Mouse (Mus musculus) bone marrow macrophage, adult 2 months (primary cell): ENCODE measurements around the gene Ppm1m. TPM values are rescaled to one million over a fixed set of nuclear protein-coding genes. Genes with fewer than 3 reads are reported as not detected.
"Not testable (repeated sequence)": the region's sequence is repeated elsewhere in the genome, so short reads cannot be mapped to it uniquely, and the experiment has no call there.

ENCODE experiments used
- H3K27ac ChIP-seq: 2 replicates; pipeline ENCODE4 v1.5.1; 2012; ENCODE audit warnings: low read depth, low read length; ENCODE audit not compliant: insufficient read depth
- H3K4me1 ChIP-seq: 2 replicates; pipeline ENCODE4 v1.6.1; 2012; ENCODE audit warnings: low read length; ENCODE audit not compliant: control insufficient read depth, insufficient read depth
- H3K4me3 ChIP-seq: 2 replicates; pipeline ENCODE4 v1.5.1; 2012; ENCODE audit warnings: mild to moderate bottlenecking, low read length, moderate library complexity; ENCODE audit not compliant: insufficient read depth
- CTCF ChIP-seq: IDR thresholded peaks from 2 replicates; pipeline ENCODE4 v1.5.1; 2012; ENCODE audit warnings: low read depth, mild to moderate bottlenecking, low read length, moderate library complexity
- POLR2A ChIP-seq: IDR thresholded peaks from 2 replicates; pipeline ENCODE4 v1.6.1; 2012; ENCODE audit warnings: mild to moderate bottlenecking, low read depth, low read length, borderline replicate concordance
- polyA plus RNA-seq: library from polyadenylated mRNA; stranded (reverse); fragments of >200 nt; gene quantifications from 2 replicates; pipeline ENCODE4 v1.2.4, GENCODE M21; 2012; ENCODE audit not compliant: missing spikeins, insufficient read depth, insufficient read length

Gene Ppm1m
- polyA plus RNA-seq, 1 experiment = 41.5 TPM

- H3K27ac ChIP-seq = no peak overlapping the region
- H3K4me1 ChIP-seq = peaks cover 21% of the 10 kb centered on the region
- TF ChIP-seq POLR2A = no peak
- TF ChIP-seq CTCF = no peak
- peak overlapping the region; percentile 99 for H3K4me3 ChIP-seq
These were observed 27.0 kb downstream of the Ppm1m start for GRCm38 (mm10) chr9:106172527-106172926.

- Histone ChIP-seq H3K27ac (peak overlapping the region; percentile 88), H3K4me3 (peak overlapping the region; percentile 99), H3K4me1 (peaks cover 21% of the 10 kb centered on the region)
- no peak; the same call in 1 of the 2 replicates for TF ChIP-seq CTCF
- no peak for TF ChIP-seq POLR2A
These were observed 28.0 kb downstream of the Ppm1m start for GRCm38 (mm10) chr9:106171346-106172158.

GRCm38 (mm10) chr9:106170556-106171345, 28.8 kb downstream of the Ppm1m start, which contains the start of gene Wdr82:
TSS of gene Wdr82 (plus strand) at chr9:106170928.
- Histone ChIP-seq H3K4me3 (peak within 1 kb of the TSS; percentile 99), H3K4me1 (peaks cover 17% of the 10 kb centered on the region), H3K27ac (peak within 1 kb of the TSS; percentile 88)
- no peak for TF ChIP-seq POLR2A
- TF ChIP-seq CTCF = no peak

GRCm38 (mm10) chr9:106169917-106170316, 29.6 kb downstream of the Ppm1m start:
- H3K27ac ChIP-seq = no peak overlapping the region
- TF ChIP-seq POLR2A = no peak
- H3K4me1 ChIP-seq = peaks cover 16% of the 10 kb centered on the region
- H3K4me3 ChIP-seq = no peak overlapping the region

GRCm38 (mm10) chr9:106169006-106169405, 30.5 kb downstream of the Ppm1m start:
- H3K4me1 ChIP-seq = peaks cover 13% of the 10 kb centered on the region
- not testable (repeated sequence) for H3K4me3 ChIP-seq, H3K27ac ChIP-seq

GRCm38 (mm10) chr9:106167703-106168102, 31.8 kb downstream of the Ppm1m start:
- TF ChIP-seq POLR2A = no peak
- no peak for TF ChIP-seq CTCF
- H3K27ac ChIP-seq = no peak overlapping the region

GRCm38 (mm10) chr9:106167241-106167640, 32.3 kb downstream of the Ppm1m start:
- Histone ChIP-seq H3K4me1 (peaks cover 3% of the 10 kb centered on the region; the same call in 1 of the 2 replicates), H3K27ac (no peak overlapping the region), H3K4me3 (no peak overlapping the region)
- no peak for TF ChIP-seq CTCF
- no peak for TF ChIP-seq POLR2A

More at GRCm38 (mm10) chr9:106167703-106168102, 31.8 kb downstream of the Ppm1m start:
- Histone ChIP-seq H3K4me1 (peaks cover 3% of the 10 kb centered on the region; the same call in 1 of the 2 replicates), H3K4me3 (no peak overlapping the region)

- Histone ChIP-seq H3K4me3 (no peak overlapping the region), H3K4me1 (peaks cover 3% of the 10 kb centered on the region; the same call in 1 of the 2 replicates), H3K27ac (no peak overlapping the region)
- no peak for TF ChIP-seq CTCF
- TF ChIP-seq POLR2A = no peak
These were observed 32.8 kb downstream of the Ppm1m start for GRCm38 (mm10) chr9:106166709-106167108.

- Histone ChIP-seq H3K27ac (peak overlapping the region; percentile 96), H3K4me3 (peak overlapping the region; percentile 65), H3K4me1 (peaks cover 4% of the 10 kb centered on the region; the same call in 1 of the 2 replicates)
- TF ChIP-seq CTCF = no peak
- no peak for TF ChIP-seq POLR2A
These were observed 39.1 kb downstream of the Ppm1m start for GRCm38 (mm10) chr9:106160426-106160825.
